Mouse (Mus musculus) hindbrain, postnatal 0 days (tissue): ENCODE results near the gene Diras2. TPM values are rescaled to one million over a fixed set of nuclear protein-coding genes. Genes with fewer than 3 reads are reported as not detected.

Experiments used
- ATAC-seq: fragments of 200-750 bp; cut with Nextera tagmentation; 2 replicates; pipeline ENCODE4 v1.8.0; 2017; ENCODE audit warnings: mild to moderate bottlenecking, moderate TSS enrichment, moderate library complexity
- DNase-seq: peaks from one replicate; pipeline ENCODE4 v3.0.0-alpha.2; 2015; ENCODE audit warnings: low spot score
- H3K27ac ChIP-seq: fragments of 300-500 bp; sonication (generic); 2 replicates; pipeline ENCODE4 v1.5.1; 2014; ENCODE audit warnings: mild to moderate bottlenecking
- H3K27me3 ChIP-seq: fragments of 300-500 bp; sonication (generic); 2 replicates; pipeline ENCODE4 v1.6.1; 2014; ENCODE audit warnings: low read length, mixed read lengths; ENCODE audit not compliant: insufficient read depth
- H3K36me3 ChIP-seq: fragments of 300-500 bp; sonication (generic); 2 replicates; pipeline ENCODE4 v1.6.1; 2014; ENCODE audit warnings: low read length, mixed read lengths; ENCODE audit not compliant: insufficient read depth
- H3K4me1 ChIP-seq: fragments of 300-500 bp; sonication (generic); 2 replicates; pipeline ENCODE4 v1.6.1; 2014; ENCODE audit warnings: antibody characterized with exemption, low read length, mixed read lengths; ENCODE audit not compliant: insufficient read depth
- H3K4me2 ChIP-seq: fragments of 300-500 bp; sonication (generic); 2 replicates; pipeline ENCODE4 v1.6.1; 2014; ENCODE audit warnings: low read depth, mild to moderate bottlenecking, low read length, moderate library complexity, mixed read lengths
- H3K4me3 ChIP-seq: fragments of 300-500 bp; sonication (generic); 2 replicates; pipeline ENCODE4 v1.5.1; 2014; ENCODE audit warnings: low read length
- H3K9ac ChIP-seq: fragments of 300-500 bp; sonication (generic); replicated peaks from 2 replicates; pipeline ENCODE4 v1.6.1; 2014; ENCODE audit warnings: mild to moderate bottlenecking, low read length, moderate library complexity, mixed read lengths
- H3K9me3 ChIP-seq: fragments of 300-500 bp; sonication (generic); 2 replicates; pipeline ENCODE4 v1.6.1; 2016; ENCODE audit warnings: low read length, mixed read lengths
- CTCF ChIP-seq: IDR thresholded peaks from 2 replicates; pipeline ENCODE4 v1.5.1; 2016; ENCODE audit warnings: antibody characterized with exemption, control low read depth, low read depth
- WGBS: fragments of 180-500 bp; shearing (Covaris S2); extraction: QIAGEN DNeasy Blood & Tissue Kit; methylation state at CpG from one replicate; pipeline ENCODE4 v1.1.7; 2014; 5-methylcytosine and 5-hydroxymethylcytosine counted together
- polyA plus RNA-seq: library from polyadenylated mRNA; unstranded; fragments of >200 nt; fragmentation: Nextera tagmentation; extraction: Ambion mirVana; gene quantifications from 2 replicates; pipeline ENCODE4 v1.2.1, GENCODE M21; 2015
- total RNA-seq: library from RNA; depleted of rRNA; stranded (reverse); fragments of >200 nt; gene quantifications from 2 replicates; pipeline ENCODE4 v1.2.3, GENCODE M21; 2014

Gene Diras2
- total and polyA plus RNA-seq, 2 experiments from 2014 or later = 7.9 to 64.5 TPM

DNA sequence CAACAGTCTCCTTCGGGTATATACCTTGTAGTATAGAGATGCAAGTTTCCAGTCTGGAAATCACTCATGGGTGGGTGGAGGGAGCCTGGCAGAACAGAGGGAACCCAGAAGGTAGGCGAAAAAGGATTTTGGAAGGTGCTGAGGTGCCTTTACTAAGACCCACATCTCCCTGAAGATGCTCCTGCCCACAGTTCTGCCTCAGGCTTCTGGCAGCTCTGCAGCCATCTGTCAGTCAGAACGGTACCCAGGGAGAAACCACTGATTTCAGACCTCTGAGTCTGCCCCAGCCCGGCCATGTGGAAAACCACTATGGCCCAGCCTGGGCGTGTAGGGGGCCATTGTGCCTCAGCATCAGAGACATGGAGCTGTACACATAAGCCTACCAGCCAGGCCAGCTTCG is 8.4 kb upstream of the Diras2 start:
- Histone ChIP-seq H3K4me3 (no peak overlapping the region), H3K27ac (no peak overlapping the region), H3K9me3 (no peaks in the 10 kb centered on the region), H3K36me3 (no peaks in the 10 kb centered on the region), H3K4me1 (no peaks in the 10 kb centered on the region), H3K27me3 (no peaks in the 10 kb centered on the region), H3K4me2 (no peak overlapping the region), H3K9ac (no peak overlapping the region)
- TF ChIP-seq CTCF = no peak
- DNase-seq = no peak
- ATAC-seq = no peak
- 69% methylated on average over 6 of the region's 6 CpGs for WGBS

DNA sequence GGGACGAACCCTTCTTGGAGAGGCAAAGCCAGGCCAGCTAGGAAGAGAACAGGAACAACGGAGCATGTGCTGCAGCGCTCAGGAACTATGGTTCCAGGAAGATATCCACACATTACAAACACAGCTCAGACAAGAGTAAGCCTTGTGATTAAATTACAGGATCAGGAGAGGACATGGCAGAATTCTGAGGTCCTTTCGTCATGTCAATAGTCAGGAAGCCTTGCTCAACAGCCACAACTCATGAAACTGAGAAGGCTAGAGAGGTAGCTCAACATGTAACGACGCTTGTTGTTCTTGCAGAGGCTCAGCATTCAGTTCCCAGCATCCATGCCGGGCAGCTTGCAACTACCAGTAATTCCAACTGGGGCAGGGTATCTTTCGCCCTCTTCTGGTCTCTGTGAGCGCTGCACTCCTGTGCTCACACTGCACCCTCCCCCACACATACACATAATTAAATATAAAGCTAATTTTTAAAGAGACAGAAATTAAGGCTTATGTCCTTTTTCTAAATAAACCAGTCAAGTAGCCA is 7.6 kb upstream of the Diras2 start:
- WGBS = 93% methylated on average over 9 of the region's 9 CpGs
- H3K4me1 ChIP-seq = no peaks in the 10 kb centered on the region
- no peaks in the 10 kb centered on the region for H3K27me3 ChIP-seq
- no peak overlapping the region for H3K9ac ChIP-seq
- H3K4me2 ChIP-seq = no peak overlapping the region
- H3K4me3 ChIP-seq = no peak overlapping the region
- peak; percentile 21; the same call in 1 of the 2 replicates for TF ChIP-seq CTCF
- H3K27ac ChIP-seq = no peak overlapping the region
- H3K36me3 ChIP-seq = no peaks in the 10 kb centered on the region
- ATAC-seq (no peak), DNase-seq (no peak)
- no peaks in the 10 kb centered on the region for H3K9me3 ChIP-seq

DNA sequence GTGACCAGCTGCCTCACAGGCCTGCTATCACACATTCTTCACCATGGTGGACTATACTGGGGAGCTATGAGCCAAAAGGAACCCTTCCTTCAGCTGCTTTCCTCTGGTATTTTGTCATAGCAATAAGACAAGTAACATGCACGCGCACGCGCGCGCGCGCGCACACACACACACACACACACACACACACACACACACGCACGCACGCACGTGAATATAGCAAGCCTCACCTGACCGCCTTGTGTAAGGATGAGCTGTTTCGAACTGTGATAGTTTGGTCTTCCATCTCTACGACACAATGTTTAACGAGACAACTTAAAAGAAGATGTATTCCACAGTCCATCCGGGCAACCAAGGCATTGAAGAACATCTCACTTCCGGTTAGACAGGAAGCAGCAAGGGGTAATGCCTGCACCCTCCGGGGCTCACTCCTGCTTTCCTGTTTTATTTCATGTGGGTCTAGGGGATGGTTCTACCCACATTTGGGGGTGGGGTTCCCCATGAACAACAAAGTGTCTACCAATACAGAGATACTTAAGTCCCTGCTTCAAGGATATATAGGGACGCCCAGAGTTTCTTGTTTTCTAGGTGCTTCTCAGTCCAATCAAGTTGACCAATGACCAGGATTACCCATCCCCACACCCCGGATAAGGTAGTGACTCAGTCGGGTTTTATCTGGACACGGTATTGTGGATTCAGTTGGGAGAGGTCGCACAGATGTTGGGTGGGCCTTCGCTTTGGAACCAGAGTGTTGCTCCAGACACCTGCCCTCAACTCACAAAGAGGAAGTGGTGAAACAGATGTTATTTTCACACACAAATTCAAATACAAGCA is 6.9 kb upstream of the Diras2 start:
- DNase-seq (no peak), ATAC-seq (no peak)

DNA sequence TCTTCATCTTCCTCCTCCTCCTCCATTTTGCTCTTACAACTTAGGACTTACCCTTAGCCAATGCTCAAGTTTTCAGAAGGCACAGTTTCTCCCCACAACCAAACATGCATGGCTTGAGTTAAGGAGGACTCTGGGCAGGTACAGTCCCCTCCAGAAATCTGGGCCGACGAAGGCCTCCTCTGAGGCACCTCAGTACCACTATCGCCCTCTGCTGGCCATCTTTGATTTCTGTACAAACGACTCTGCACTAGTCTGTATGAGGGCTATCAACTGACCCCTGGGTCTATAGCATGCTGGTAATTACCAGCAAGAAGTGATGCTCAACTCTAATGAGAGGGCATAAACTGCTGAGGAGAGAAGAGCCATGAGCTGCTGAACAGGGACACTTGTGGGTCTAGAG is 4.5 kb upstream of the Diras2 start:
- H3K27ac ChIP-seq = no peak overlapping the region
- DNase-seq (peak; percentile 87), ATAC-seq (0 out of 2 replicates have a peak, but pooled peaks have one; percentile 48)
- no peak overlapping the region for H3K4me3 ChIP-seq
- WGBS = 8% methylated on average over 4 of the region's 4 CpGs
- no peaks in the 10 kb centered on the region for H3K4me1 ChIP-seq
- no peaks in the 10 kb centered on the region for H3K27me3 ChIP-seq
- H3K9me3 ChIP-seq = no peaks in the 10 kb centered on the region
- H3K4me2 ChIP-seq = no peak overlapping the region
- peak; percentile 80 for TF ChIP-seq CTCF
- no peak overlapping the region for H3K9ac ChIP-seq
- H3K36me3 ChIP-seq = no peaks in the 10 kb centered on the region

More for the DNA sequence above, 6.9 kb upstream of the Diras2 start:
- Histone ChIP-seq H3K9me3 (no peaks in the 10 kb centered on the region), H3K4me2 (no peak overlapping the region), H3K27me3 (no peaks in the 10 kb centered on the region), H3K4me1 (no peaks in the 10 kb centered on the region), H3K9ac (no peak overlapping the region), H3K36me3 (no peaks in the 10 kb centered on the region), H3K4me3 (no peak overlapping the region), H3K27ac (no peak overlapping the region)
- TF ChIP-seq CTCF = no peak
- WGBS = 95% methylated on average over 26 of the region's 26 CpGs

DNA sequence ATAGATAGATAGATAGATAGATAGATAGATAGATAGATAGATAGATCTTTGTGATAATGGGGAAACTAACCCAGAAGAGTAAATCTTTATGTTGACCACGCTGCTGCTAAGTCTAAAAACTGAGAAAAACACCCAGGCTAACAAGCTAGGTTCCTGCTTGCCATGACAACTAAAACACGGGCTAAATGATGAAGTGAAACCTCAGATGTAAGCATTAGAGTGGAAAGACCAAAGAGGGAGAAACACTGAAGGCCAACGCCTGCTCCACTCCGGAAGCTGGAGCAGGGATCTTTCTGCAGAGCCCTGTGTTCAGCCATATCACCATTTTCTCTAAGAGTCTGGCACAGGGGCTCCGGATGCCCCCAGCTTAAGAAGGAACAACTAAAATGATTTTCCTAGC is 2.6 kb upstream of the Diras2 start:
- H3K27ac ChIP-seq = no peak overlapping the region
- WGBS = 84% methylated on average over 5 of the region's 5 CpGs
- DNase-seq (no peak), ATAC-seq (no peak)
- H3K4me1 ChIP-seq = no peaks in the 10 kb centered on the region
- TF ChIP-seq CTCF = no peak
- no peaks in the 10 kb centered on the region for H3K27me3 ChIP-seq
- H3K36me3 ChIP-seq = no peaks in the 10 kb centered on the region
- H3K4me3 ChIP-seq = no peak overlapping the region
- no peaks in the 10 kb centered on the region for H3K9me3 ChIP-seq
- no peak overlapping the region for H3K9ac ChIP-seq
- H3K4me2 ChIP-seq = no peak overlapping the region

GRCm38 (mm10) chr13:52530008-52530945 is 802 bp downstream of the Diras2 start:
- DNase-seq = peak; percentile 94
- Histone ChIP-seq H3K9ac (peak overlapping the region; percentile 80), H3K27me3 (no peaks in the 10 kb centered on the region), H3K36me3 (no peaks in the 10 kb centered on the region), H3K9me3 (no peaks in the 10 kb centered on the region), H3K4me2 (peak overlapping the region; percentile 73), H3K27ac (peak overlapping the region; percentile 91), H3K4me3 (peak overlapping the region; percentile 66), H3K4me1 (peaks cover 6% of the 10 kb centered on the region; the same call in 1 of the 2 replicates)
- ATAC-seq = peak; percentile 96
- peak; percentile 86 for TF ChIP-seq CTCF
- WGBS = 2% methylated on average over 50 of the region's 50 CpGs
